Mouse (Mus musculus) lung, postnatal 0 days (tissue): ENCODE data around the gene Psmb7. TPM values are rescaled to one million over a fixed set of nuclear protein-coding genes. Genes with fewer than 3 reads are reported as not detected.

Experiments used
- ATAC-seq: fragments of 200-750 bp; cut with Nextera tagmentation; 2 replicates; pipeline ENCODE4 v1.8.0; 2017; ENCODE audit warnings: moderate library complexity
- DNase-seq: peaks from one replicate; pipeline ENCODE4 v3.0.0-alpha.2; 2016; ENCODE audit warnings: low spot score
- H3K27ac ChIP-seq: fragments of 300-500 bp; sonication (generic); 2 replicates; pipeline ENCODE4 v1.5.1; 2014; ENCODE audit warnings: antibody characterized with exemption, mild to moderate bottlenecking, low read length, mixed read lengths
- H3K27me3 ChIP-seq: fragments of 300-500 bp; sonication (generic); replicated peaks from 2 replicates; pipeline ENCODE4 v1.6.1; 2014; ENCODE audit warnings: low read length, mixed read lengths; ENCODE audit not compliant: insufficient read depth
- H3K36me3 ChIP-seq: fragments of 300-500 bp; sonication (generic); 2 replicates; pipeline ENCODE4 v1.6.1; 2014; ENCODE audit warnings: low read length, mixed read lengths; ENCODE audit not compliant: insufficient read depth
- H3K4me1 ChIP-seq: fragments of 300-500 bp; sonication (generic); 2 replicates; pipeline ENCODE4 v1.6.1; 2014; ENCODE audit warnings: antibody characterized with exemption, low read depth, low read length, mixed read lengths; ENCODE audit not compliant: insufficient read depth
- H3K4me2 ChIP-seq: fragments of 300-500 bp; sonication (generic); replicated peaks from 2 replicates; pipeline ENCODE4 v1.6.1; 2014; ENCODE audit warnings: low read depth, mild to moderate bottlenecking, low read length, moderate library complexity, mixed read lengths
- H3K4me3 ChIP-seq: fragments of 300-500 bp; sonication (generic); 2 replicates; pipeline ENCODE4 v1.5.1; 2014; ENCODE audit warnings: low read depth, low read length
- H3K9ac ChIP-seq: fragments of 300-500 bp; sonication (generic); replicated peaks from 2 replicates; pipeline ENCODE4 v1.6.1; 2014; ENCODE audit warnings: low read depth, mild to moderate bottlenecking
- H3K9me3 ChIP-seq: fragments of 300-500 bp; sonication (generic); 2 replicates; pipeline ENCODE4 v1.6.1; 2016; ENCODE audit warnings: low read length, mixed read lengths
- CTCF ChIP-seq: IDR thresholded peaks from 2 replicates; pipeline ENCODE4 v1.5.1; 2016; ENCODE audit warnings: antibody characterized with exemption, mild to moderate bottlenecking
- EP300 ChIP-seq: IDR thresholded peaks from 2 replicates; pipeline ENCODE4 v1.6.1; 2016; ENCODE audit warnings: antibody characterized with exemption, mild to moderate bottlenecking, control low read depth
- WGBS: fragments of 180-500 bp; shearing (Covaris S2); extraction: QIAGEN DNeasy Blood & Tissue Kit; methylation state at CpG from one replicate; pipeline ENCODE4 v1.1.7; 2014; 5-methylcytosine and 5-hydroxymethylcytosine counted together
- polyA plus RNA-seq: library from polyadenylated mRNA; unstranded; fragments of >200 nt; fragmentation: Nextera tagmentation; extraction: Ambion mirVana; gene quantifications from 2 replicates; pipeline ENCODE4 v1.2.1, GENCODE M21; 2015

Psmb7 gene
- polyA plus RNA-seq, 1 experiment from 2014 or later, result 135 TPM

- H3K9me3 ChIP-seq, result no peaks in the 10 kb centered on the region
- H3K4me3 ChIP-seq, result no peak overlapping the region
- DNase-seq, result peak; percentile 82
- WGBS, result 13% methylated on average over 6 of the region's 6 CpGs
- TF ChIP-seq CTCF, result no peak
- peak; percentile 81 for TF ChIP-seq EP300
- H3K9ac ChIP-seq, result no peak overlapping the region
- H3K27me3 ChIP-seq, result no peaks in the 10 kb centered on the region
- no peaks in the 10 kb centered on the region for H3K36me3 ChIP-seq
- peak overlapping the region; percentile 73 for H3K27ac ChIP-seq
- no peak overlapping the region for H3K4me2 ChIP-seq
- H3K4me1 ChIP-seq, result peaks cover 22% of the 10 kb centered on the region; the same call in 1 of the 2 replicates
- peak; percentile 83 for ATAC-seq
Measured at GRCm38 (mm10) chr2:38546222-38546621, 97.7 kb downstream of the Psmb7 start.

GRCm38 (mm10) chr2:38545706-38546105, 98.2 kb downstream of the Psmb7 start:
- ATAC-seq (no peak), DNase-seq (no peak)
- no peaks in the 10 kb centered on the region for H3K36me3 ChIP-seq
- no peaks in the 10 kb centered on the region for H3K27me3 ChIP-seq
- H3K4me3 ChIP-seq, result no peak overlapping the region
- peaks cover 27% of the 10 kb centered on the region; the same call in 1 of the 2 replicates for H3K4me1 ChIP-seq
- H3K9ac ChIP-seq, result no peak overlapping the region
- no peak overlapping the region for H3K4me2 ChIP-seq
- TF ChIP-seq EP300 (no peak), CTCF (no peak)
- H3K9me3 ChIP-seq, result no peaks in the 10 kb centered on the region
- H3K27ac ChIP-seq, result peak overlapping the region; percentile 73

- 54% methylated on average over 6 of the region's 6 CpGs for WGBS
- no peak overlapping the region for H3K4me2 ChIP-seq
- no peak for DNase-seq
- peaks cover 28% of the 10 kb centered on the region; the same call in 1 of the 2 replicates for H3K4me1 ChIP-seq
- H3K36me3 ChIP-seq, result no peaks in the 10 kb centered on the region
- peak overlapping the region; percentile 32 for H3K27ac ChIP-seq
- TF ChIP-seq EP300 (no peak), CTCF (no peak)
- no peak overlapping the region for H3K9ac ChIP-seq
- H3K9me3 ChIP-seq, result no peaks in the 10 kb centered on the region
- H3K27me3 ChIP-seq, result no peaks in the 10 kb centered on the region
- no peak overlapping the region for H3K4me3 ChIP-seq
- ATAC-seq, result no peak
Measured at GRCm38 (mm10) chr2:38544982-38545381, 98.9 kb downstream of the Psmb7 start.

- Histone ChIP-seq H3K4me1 (peaks cover 28% of the 10 kb centered on the region; the same call in 1 of the 2 replicates), H3K9me3 (no peaks in the 10 kb centered on the region), H3K9ac (no peak overlapping the region), H3K4me2 (no peak overlapping the region), H3K27ac (peak overlapping the region; percentile 32; the same call in 1 of the 2 replicates), H3K36me3 (no peaks in the 10 kb centered on the region), H3K4me3 (no peak overlapping the region), H3K27me3 (no peaks in the 10 kb centered on the region)
- TF ChIP-seq EP300 (peak; percentile 45), CTCF (no peak)
- DNase-seq (peak; percentile 41), ATAC-seq (peak; percentile 38)
Measured at GRCm38 (mm10) chr2:38544341-38544740, 99.5 kb downstream of the Psmb7 start.

GRCm38 (mm10) chr2:38543158-38543557, 100.7 kb downstream of the Psmb7 start:
- WGBS, result 82% methylated on average over 2 of the region's 2 CpGs
- no peak for ATAC-seq
- Histone ChIP-seq H3K9ac (no peak overlapping the region), H3K9me3 (no peaks in the 10 kb centered on the region), H3K4me1 (peaks cover 28% of the 10 kb centered on the region; the same call in 1 of the 2 replicates), H3K27me3 (no peaks in the 10 kb centered on the region), H3K36me3 (no peaks in the 10 kb centered on the region), H3K4me3 (no peak overlapping the region), H3K27ac (peak overlapping the region; percentile 20; the same call in 1 of the 2 replicates), H3K4me2 (no peak overlapping the region)
- DNase-seq, result no peak
- TF ChIP-seq CTCF (no peak), EP300 (no peak)

GRCm38 (mm10) chr2:38542366-38542765, 101.5 kb downstream of the Psmb7 start:
- H3K9ac ChIP-seq, result no peak overlapping the region
- H3K36me3 ChIP-seq, result no peaks in the 10 kb centered on the region
- no peaks in the 10 kb centered on the region for H3K9me3 ChIP-seq
- H3K4me1 ChIP-seq, result peaks cover 30% of the 10 kb centered on the region; the same call in 1 of the 2 replicates
- no peak for TF ChIP-seq CTCF
- no peak for TF ChIP-seq EP300
- no peak overlapping the region for H3K27ac ChIP-seq
- no peak overlapping the region for H3K4me3 ChIP-seq
- H3K4me2 ChIP-seq, result no peak overlapping the region
- no peaks in the 10 kb centered on the region for H3K27me3 ChIP-seq
- ATAC-seq (no peak), DNase-seq (no peak)
- 16% methylated on average over 1 of the region's 1 CpGs for WGBS

- H3K9me3 ChIP-seq, result no peaks in the 10 kb centered on the region
- DNase-seq (no peak), ATAC-seq (no peak)
- H3K4me1 ChIP-seq, result peaks cover 31% of the 10 kb centered on the region
- no peaks in the 10 kb centered on the region for H3K36me3 ChIP-seq
- H3K27me3 ChIP-seq, result no peaks in the 10 kb centered on the region
- H3K4me3 ChIP-seq, result no peak overlapping the region
- H3K4me2 ChIP-seq, result no peak overlapping the region
- TF ChIP-seq CTCF (peak; percentile 12; the same call in 1 of the 2 replicates), EP300 (no peak)
- 65% methylated on average over 1 of the region's 1 CpGs for WGBS
- no peak overlapping the region for H3K27ac ChIP-seq
- no peak overlapping the region for H3K9ac ChIP-seq
Measured at GRCm38 (mm10) chr2:38541570-38541969, 102.3 kb downstream of the Psmb7 start.
